Mouse (Mus musculus): ENCODE results near the gene Nudc. TPM values are rescaled to one million over a fixed set of nuclear protein-coding genes. Genes with fewer than 3 reads are reported as not detected.

The Nudc gene
- polyA plus RNA-seq, 1 experiment from 2014 or later, result 180 TPM

DNA sequence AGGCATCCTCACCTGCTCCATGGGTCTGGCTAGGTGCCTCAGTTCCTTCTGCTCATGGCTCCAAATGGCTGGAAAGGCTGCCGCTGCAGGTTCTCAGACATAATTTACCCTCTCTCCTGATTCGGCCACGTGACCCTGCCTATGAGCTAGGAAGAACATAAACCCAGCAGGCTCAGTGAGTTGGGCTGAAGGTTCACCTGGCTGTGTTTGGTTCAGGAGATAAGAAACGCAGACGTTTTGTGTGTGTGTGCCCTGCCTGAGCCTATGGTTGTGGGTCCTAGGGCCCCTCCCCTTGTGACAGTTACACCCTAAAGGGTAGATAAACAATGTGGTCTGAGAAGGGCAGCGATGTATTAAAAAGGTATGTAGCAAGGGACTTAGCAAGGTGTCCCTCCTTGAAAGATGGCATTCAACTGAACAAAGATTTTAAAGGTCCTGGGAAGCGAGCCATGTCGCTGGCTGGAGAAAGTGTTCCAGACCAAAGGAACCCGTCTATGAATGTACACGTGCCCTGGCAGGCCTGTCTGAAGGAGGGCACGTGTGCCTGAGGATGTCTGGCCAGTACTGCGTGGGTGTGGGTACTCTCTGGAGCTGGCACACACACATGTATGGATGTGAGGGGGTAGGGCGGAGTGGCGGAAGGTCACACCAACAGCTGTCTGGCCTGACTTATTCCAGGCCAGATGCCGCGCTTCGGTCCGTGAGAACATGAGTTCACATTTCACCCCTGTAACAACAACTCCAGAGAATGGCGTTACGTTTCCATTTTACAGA is 57.0 kb downstream of the Nudc start:
- Histone ChIP-seq H3K4me2 (ENCODE audit: low read depth, low read length) (no peak overlapping the region), H3K27ac (ENCODE audit: low read depth, low read length) (no peak overlapping the region), H3K27me3 (ENCODE audit: control insufficient read depth, insufficient read depth, low read length) (no peaks in the 10 kb centered on the region), H3K9me3 (ENCODE audit: control insufficient read depth, low read length) (no peaks in the 10 kb centered on the region), H3K4me3 (ENCODE audit: low read depth, low read length) (no peak overlapping the region), H3K9ac (replicated peaks; ENCODE audit: low read depth, low read length) (no peak overlapping the region), H3K4me1 (ENCODE audit: control insufficient read depth, insufficient read depth, low read length) (no peaks in the 10 kb centered on the region), H3K36me3 (ENCODE audit: control insufficient read depth, insufficient read depth, low read length) (no peaks in the 10 kb centered on the region)
- no peak for ATAC-seq (ENCODE audit: low read depth)
- WGBS, result 88% methylated on average over 20 of the region's 20 CpGs

DNA sequence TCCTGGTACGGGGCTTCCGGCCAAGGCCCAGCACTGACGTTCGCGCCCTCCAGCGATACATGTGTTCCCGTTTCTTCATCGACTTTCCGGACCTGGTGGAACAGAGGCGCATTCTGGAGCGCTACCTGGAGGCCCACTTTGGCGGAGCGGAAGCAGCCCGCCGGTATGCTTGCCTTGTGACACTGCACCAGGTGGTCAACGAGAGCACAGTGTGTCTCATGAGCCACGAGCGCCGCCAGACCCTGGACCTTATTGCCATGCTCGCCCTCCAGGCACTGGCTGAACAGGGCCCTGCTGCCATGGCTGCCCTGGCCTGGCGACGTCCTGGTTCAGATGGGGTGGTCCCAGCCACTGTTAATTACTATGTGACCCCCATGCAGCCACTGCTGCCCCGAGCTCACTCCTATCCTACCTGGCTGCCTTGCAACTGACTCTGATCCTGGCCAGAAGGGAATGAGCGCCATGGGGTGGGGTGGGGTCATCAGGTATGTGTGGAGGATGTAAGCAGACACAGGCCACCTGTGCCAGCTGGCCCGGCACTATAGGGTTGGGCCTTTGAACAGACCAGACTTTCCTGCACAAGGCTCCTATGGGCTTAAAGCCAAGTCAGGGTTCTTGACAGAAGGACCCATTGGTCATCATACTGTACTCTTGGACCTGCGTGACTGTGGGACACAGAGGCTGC is 59.0 kb downstream of the Nudc start:
- H3K4me3 ChIP-seq (ENCODE audit: low read depth, low read length), result no peak overlapping the region
- ATAC-seq (ENCODE audit: low read depth), result no peak
- no peak overlapping the region for H3K4me2 ChIP-seq (ENCODE audit: low read depth, low read length)
- H3K36me3 ChIP-seq (ENCODE audit: control insufficient read depth, insufficient read depth, low read length), result no peaks in the 10 kb centered on the region
- no peak overlapping the region for H3K9ac ChIP-seq (replicated peaks; ENCODE audit: low read depth, low read length)
- 95% methylated on average over 26 of the region's 26 CpGs for WGBS
- no peaks in the 10 kb centered on the region for H3K4me1 ChIP-seq (ENCODE audit: control insufficient read depth, insufficient read depth, low read length)
- no peaks in the 10 kb centered on the region for H3K27me3 ChIP-seq (ENCODE audit: control insufficient read depth, insufficient read depth, low read length)
- no peaks in the 10 kb centered on the region for H3K9me3 ChIP-seq (ENCODE audit: control insufficient read depth, low read length)
- H3K27ac ChIP-seq (ENCODE audit: low read depth, low read length), result no peak overlapping the region

GRCm38 (mm10) chr4:133485691-133486425 is 59.9 kb downstream of the Nudc start:
- WGBS, result 88% methylated on average over 28 of the region's 28 CpGs
- Histone ChIP-seq H3K27me3 (ENCODE audit: control insufficient read depth, insufficient read depth, low read length) (peaks cover 6% of the 10 kb centered on the region; the same call in 1 of the 2 replicates), H3K4me1 (ENCODE audit: control insufficient read depth, insufficient read depth, low read length) (no peaks in the 10 kb centered on the region), H3K4me3 (ENCODE audit: low read depth, low read length) (no peak overlapping the region), H3K9ac (replicated peaks; ENCODE audit: low read depth, low read length) (no peak overlapping the region), H3K4me2 (ENCODE audit: low read depth, low read length) (no peak overlapping the region), H3K9me3 (ENCODE audit: control insufficient read depth, low read length) (no peaks in the 10 kb centered on the region), H3K27ac (ENCODE audit: low read depth, low read length) (no peak overlapping the region), H3K36me3 (ENCODE audit: control insufficient read depth, insufficient read depth, low read length) (no peaks in the 10 kb centered on the region)
- no peak for ATAC-seq (ENCODE audit: low read depth)

DNA sequence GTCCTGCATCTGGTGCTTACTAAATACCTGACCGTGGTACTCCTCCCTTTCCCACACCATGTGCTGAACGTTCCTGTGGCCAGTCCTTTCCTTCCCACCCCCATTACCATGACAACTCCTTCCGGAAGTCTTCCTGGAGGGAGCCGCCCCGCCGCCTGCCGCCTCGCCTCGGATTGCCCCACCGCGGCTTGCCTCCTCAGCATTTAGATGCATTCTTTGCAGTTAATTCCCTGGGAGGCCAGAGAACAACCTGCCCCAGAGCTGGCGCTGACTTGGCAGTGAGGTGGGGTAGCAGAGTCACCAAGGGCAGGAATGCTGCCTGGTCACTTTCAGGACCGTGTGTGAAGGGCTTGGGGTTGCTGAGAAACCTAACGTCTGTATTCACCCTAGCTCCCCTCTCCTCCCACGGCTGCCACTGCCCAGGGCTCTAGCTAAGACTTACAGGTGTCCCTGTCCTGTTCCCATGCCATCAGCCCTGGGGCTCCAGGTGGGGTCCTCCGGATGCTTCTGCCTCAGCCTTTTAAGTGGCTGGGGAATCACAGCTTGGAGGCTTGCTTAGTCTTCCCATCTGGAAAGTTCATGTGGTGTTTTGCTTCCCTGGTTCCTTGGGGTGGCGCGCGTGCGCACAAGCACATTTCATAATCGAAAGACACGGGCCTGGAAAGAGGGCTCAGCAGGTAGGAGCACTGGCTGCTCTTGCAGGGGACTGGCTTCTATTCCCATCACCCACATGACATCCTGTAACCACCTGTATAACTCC is 61.4 kb downstream of the Nudc start:
- no peak overlapping the region for H3K9ac ChIP-seq (replicated peaks; ENCODE audit: low read depth, low read length)

More for the DNA sequence above, 61.4 kb downstream of the Nudc start:
- no peak overlapping the region for H3K4me3 ChIP-seq (ENCODE audit: low read depth, low read length)
- H3K36me3 ChIP-seq (ENCODE audit: control insufficient read depth, insufficient read depth, low read length), result no peaks in the 10 kb centered on the region
- no peak overlapping the region for H3K4me2 ChIP-seq (ENCODE audit: low read depth, low read length)
- no peaks in the 10 kb centered on the region for H3K9me3 ChIP-seq (ENCODE audit: control insufficient read depth, low read length)
- 13% methylated on average over 22 of the region's 22 CpGs for WGBS
- H3K4me1 ChIP-seq (ENCODE audit: control insufficient read depth, insufficient read depth, low read length), result no peaks in the 10 kb centered on the region
- H3K27ac ChIP-seq (ENCODE audit: low read depth, low read length), result no peak overlapping the region
- no peak for ATAC-seq (ENCODE audit: low read depth)
- peaks cover 14% of the 10 kb centered on the region for H3K27me3 ChIP-seq (ENCODE audit: control insufficient read depth, insufficient read depth, low read length)

Small RNA genes within 50 kb of the gene (microRNA-seq; reads per million reads assigned to microRNA genes)
- gene Gm23158, result not detected

Other genes starting within 250 kb of the Nudc start
- gene Wdtc1, start 192.5 kb downstream of the Nudc start, polyA plus RNA-seq (2014; fragmentation: Nextera tagmentation; extraction: Ambion mirVana), result 22.3 and 24.5 TPM in 2 replicates
- gene Slc9a1, start 176.3 kb downstream of the Nudc start, polyA plus RNA-seq (2014; fragmentation: Nextera tagmentation; extraction: Ambion mirVana), result 8.0 and 9.7 TPM in 2 replicates
- 0.18 TPM in 1 of 2 replicates, not detected in the other for gene Tent5b, start 65.9 kb downstream of the Nudc start, polyA plus RNA-seq (2014; fragmentation: Nextera tagmentation; extraction: Ambion mirVana)
- gene Trnp1, start 47.4 kb downstream of the Nudc start, polyA plus RNA-seq (2014; fragmentation: Nextera tagmentation; extraction: Ambion mirVana), result 9.5 and 11.2 TPM in 2 replicates
- gene Kdf1, start 27.0 kb downstream of the Nudc start, polyA plus RNA-seq (2014; fragmentation: Nextera tagmentation; extraction: Ambion mirVana), result 0.20 and 0.58 TPM in 2 replicates
- not detected in 2 replicates for gene Nr0b2, start 7.4 kb upstream of the Nudc start, polyA plus RNA-seq (2014; fragmentation: Nextera tagmentation; extraction: Ambion mirVana)
- gene Gpatch3, start 28.7 kb upstream of the Nudc start, polyA plus RNA-seq (2014; fragmentation: Nextera tagmentation; extraction: Ambion mirVana), result 6.4 and 6.7 TPM in 2 replicates
- 17.0 and 18.8 TPM in 2 replicates for gene Gpn2, start 38.4 kb upstream of the Nudc start, polyA plus RNA-seq (2014; fragmentation: Nextera tagmentation; extraction: Ambion mirVana)
- 1.4 TPM in 2 replicates for gene Sfn, start 56.2 kb upstream of the Nudc start, polyA plus RNA-seq (2014; fragmentation: Nextera tagmentation; extraction: Ambion mirVana)
- gene Zdhhc18, start 104.2 kb upstream of the Nudc start, polyA plus RNA-seq (2014; fragmentation: Nextera tagmentation; extraction: Ambion mirVana), result 4.3 and 6.1 TPM in 2 replicates
- 10.9 and 13.0 TPM in 2 replicates for gene Pigv, start 126.7 kb upstream of the Nudc start, polyA plus RNA-seq (2014; fragmentation: Nextera tagmentation; extraction: Ambion mirVana)
- 40.6 and 45.6 TPM in 2 replicates for gene Arid1a, start 210.8 kb upstream of the Nudc start, polyA plus RNA-seq (2014; fragmentation: Nextera tagmentation; extraction: Ambion mirVana)

All from neural tube, embryonic 14.5 days (tissue).